Mouse (Mus musculus) olfactory bulb, adult 2 months (tissue): ENCODE data around the gene Ehd4.

Experiments
- CTCF ChIP-seq: fragments of 200-500 bp; IDR thresholded peaks from 2 replicates; pipeline ENCODE4 v1.5.1; 2012; ENCODE audit warnings: low read depth, mild to moderate bottlenecking, low read length, moderate library complexity; ENCODE audit not compliant: insufficient read depth
- POLR2A ChIP-seq: fragments of 200-500 bp; IDR thresholded peaks from 2 replicates; pipeline ENCODE4 v1.6.1; 2012; ENCODE audit warnings: mild to moderate bottlenecking, low read depth, low read length, moderate library complexity; ENCODE audit not compliant: insufficient read depth

GRCm38 (mm10) chr2:120102450-120102849 is 52.0 kb downstream of the Ehd4 start:
- TF ChIP-seq CTCF (no peak), POLR2A (no peak)
